Mouse (Mus musculus): ENCODE measurements at regions not wholly inside any gene's neighbourhood (a gene's known extent, or its start where the extent isn't known, plus 50 kb on each side); places are given as distances from the start of the nearest gene placed in this dataset.

DNA sequence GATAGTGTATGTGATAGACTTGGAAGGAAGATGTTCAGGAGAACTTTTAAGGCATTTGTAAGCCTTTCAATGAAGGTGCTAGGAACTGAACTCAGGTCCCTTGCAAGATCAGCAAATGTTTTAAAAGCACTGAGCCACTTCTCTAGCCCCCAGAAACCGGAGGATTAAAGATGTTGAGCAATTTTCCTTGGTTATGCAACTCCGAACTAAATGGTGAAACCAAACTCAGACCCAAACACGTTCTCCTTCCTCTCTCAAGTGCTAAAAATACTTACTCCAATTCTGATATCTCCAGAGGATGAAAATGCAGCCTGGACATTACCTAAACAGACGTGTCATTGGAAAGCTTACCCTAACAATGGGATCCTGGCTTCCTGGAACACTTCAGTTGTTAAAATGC lies 378.8 kb downstream of the Kcnj2 start:
- DNase-seq (ENCODE audit: low spot score): no peak

DNA sequence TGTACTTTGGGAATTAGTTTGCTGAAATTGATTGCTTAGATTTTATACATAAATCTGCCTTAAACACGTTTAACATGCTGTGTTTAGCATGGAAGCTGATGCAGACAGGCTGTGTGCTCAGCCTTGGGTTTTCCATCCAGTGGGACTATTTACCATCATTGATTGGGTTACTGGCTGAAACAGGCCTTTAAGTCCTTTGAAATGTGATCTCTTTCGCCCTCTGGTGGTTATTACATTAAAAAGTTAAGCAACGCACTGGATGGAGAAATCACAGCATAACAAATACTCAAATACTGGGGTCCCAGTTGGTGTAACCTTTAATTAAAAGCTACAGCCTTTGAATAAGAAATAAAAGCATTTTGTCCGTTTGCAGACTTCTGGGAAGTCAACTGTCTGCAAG lies 379.8 kb downstream of the Kcnj2 start:
- peak; percentile 15 for DNase-seq (ENCODE audit: low spot score)

DNA sequence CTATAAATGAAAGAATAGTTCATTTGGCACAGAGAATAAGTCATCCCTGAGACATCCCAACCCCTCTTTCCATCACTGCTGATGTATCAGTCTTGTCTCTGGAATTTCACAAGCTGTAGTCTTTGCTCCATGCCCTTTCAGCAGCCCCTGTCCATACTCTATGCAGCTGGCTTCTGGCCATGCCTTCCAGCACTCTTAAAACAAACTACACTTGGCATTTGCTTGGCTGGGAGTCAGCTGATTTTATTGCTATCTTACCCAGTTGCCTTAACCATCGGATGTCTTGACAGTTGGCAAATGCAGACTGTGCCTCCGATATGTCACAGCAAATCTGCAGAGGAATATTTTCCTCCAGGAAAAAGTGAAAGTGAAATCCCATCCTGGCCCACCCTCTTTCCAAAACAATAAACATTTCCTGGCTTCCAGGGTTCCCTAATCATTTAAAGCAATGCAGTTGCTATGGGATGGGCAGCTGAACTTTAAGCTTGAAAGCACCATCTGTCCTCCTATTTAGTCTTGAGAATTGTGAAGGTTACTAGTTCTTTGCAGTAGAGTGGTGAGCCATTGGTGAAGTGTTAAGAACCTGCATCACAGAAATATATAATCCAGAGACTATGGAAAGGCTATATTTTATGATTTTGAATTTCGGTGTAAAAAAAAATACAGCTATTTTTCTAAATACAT lies 385.0 kb downstream of the Kcnj2 start:
- DNase-seq (ENCODE audit: low spot score): no peak

- no peak for DNase-seq (ENCODE audit: low spot score)
Measured at GRCm38 (mm10) chr11:111460046-111460445, 394.1 kb downstream of the Kcnj2 start.

- DNase-seq (ENCODE audit: low spot score): no peak
Measured at GRCm38 (mm10) chr11:111484981-111485380, 419.0 kb downstream of the Kcnj2 start.

- no peak for DNase-seq (ENCODE audit: low spot score)
Measured at GRCm38 (mm10) chr11:111512471-111512870, 446.5 kb downstream of the Kcnj2 start.

DNA sequence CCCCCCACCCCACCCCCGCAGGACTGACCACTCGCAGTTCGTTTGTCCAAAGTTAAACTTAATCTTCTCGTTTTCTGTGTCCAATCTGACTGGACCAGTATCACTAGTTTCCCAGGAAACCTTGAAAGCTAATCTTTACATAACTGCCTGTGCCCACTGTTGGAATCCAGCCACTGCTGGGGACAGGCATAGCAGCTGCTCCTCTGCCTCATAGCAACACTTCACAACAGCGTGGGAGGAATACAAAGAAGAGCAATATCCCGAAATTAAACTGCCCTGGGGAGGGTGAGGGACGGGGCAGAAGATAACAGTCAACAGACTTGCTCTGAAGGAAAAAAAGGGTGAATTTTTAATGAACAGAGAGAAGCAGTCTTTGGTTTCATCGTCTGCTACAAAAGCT lies 456.8 kb downstream of the Kcnj2 start:
- DNase-seq (ENCODE audit: low spot score): no peak

DNA sequence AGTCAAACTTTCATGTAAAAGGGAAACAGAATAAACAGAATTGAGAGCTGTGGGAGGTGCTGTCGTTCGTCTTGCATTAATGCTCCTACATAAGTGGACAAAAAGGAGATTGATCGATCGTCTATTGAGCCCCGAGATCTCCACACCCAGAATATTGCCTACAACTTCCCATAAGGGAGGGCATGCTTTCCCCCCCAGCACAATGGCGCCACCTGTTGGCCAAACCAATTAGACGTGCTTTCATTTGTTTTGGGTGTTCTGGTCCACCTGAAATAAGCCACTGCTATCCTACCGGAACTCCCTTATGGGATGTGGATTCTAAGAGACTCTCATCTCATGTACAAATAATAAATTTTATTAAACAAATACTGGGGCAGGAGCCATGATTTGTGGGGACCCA lies 457.5 kb downstream of the Kcnj2 start:
- DNase-seq (ENCODE audit: low spot score): peak; percentile 22

- no peak for DNase-seq (ENCODE audit: low spot score)
Measured at GRCm38 (mm10) chr11:111526010-111526742, 460.2 kb downstream of the Kcnj2 start.

DNA sequence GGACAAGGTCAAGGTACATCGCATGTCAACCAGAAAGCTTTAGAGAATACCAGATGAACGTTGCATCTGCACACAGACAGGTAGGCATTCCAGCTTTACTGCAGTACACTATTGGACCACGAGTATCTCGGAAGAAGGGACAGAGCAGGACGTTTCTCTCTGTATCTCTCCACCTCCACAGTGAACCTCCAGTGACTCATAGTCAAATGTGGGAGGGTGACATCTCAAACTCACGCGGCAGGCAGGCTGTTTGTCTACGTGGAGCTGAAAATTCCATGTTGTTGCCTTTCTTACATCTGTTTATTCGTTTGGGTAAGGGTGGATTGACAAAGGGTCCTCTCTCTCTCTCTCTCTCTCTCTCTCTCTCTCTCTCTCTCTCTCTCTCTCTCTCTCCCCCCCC lies 463.6 kb downstream of the Kcnj2 start:
- no peak for DNase-seq (ENCODE audit: low spot score)

DNA sequence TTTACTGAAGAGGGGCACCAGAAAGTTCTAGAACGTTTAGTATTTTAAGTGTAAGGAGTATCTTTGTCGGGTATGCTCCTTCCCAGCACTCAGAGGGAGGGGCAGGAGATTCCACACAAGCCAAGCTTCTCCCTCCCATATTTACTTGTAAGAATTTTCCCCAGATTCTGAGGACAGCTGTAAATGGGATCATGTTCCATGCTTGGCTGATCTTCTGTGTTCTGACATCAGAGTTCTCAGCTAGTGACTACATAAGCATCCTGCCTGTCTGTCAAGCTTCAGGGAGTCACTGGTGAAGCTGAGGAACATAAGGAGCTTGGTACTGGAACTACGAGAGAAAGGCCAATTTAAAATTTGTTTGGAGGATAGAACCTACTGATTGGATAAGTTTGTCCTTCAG lies 464.9 kb downstream of the Kcnj2 start:
- DNase-seq (ENCODE audit: low spot score): no peak

GRCm38 (mm10) chr11:111532457-111532856 lies 466.5 kb downstream of the Kcnj2 start:
- peak; percentile 6 for DNase-seq (ENCODE audit: low spot score)

DNA sequence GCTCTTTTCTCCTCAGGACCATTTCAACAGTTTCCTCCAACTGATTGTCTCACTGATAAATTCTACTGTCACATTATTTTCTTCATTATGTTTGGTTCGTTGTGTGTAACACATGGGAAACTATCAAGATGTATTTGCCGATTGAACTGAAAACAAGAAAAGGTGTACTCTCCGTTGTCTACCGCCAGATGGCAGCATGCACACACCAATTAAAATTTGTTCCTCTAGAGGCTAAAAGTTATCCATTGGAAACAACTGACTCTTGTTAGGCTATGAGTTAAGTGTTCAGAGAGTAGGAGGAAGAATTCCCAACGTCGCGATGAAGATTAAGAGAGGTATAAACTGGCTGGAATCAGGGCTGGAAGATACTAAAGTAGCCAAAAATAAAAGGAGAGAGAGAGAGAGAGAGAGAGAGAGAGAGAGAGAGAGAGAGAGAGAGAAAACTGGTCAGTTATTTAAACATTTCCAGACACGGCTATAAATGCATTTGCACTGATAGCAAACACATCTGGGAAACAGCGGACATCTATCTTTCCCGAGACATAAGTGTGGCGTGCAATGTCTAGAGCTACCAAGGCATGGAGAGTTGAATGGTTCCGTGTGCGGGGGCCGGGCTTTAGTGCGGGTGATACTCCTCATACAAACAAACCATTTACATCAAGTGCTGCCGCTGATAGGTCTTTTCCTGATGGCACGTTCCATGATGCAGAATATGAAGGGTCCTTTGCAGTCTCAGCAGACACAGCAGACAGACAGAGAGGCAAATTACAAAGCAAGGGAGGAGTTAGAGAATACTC lies 470.3 kb downstream of the Kcnj2 start:
- DNase-seq (ENCODE audit: low spot score): peak; percentile 41

GRCm38 (mm10) chr11:111537654-111538053 lies 471.7 kb downstream of the Kcnj2 start:
- peak; percentile 29 for DNase-seq (ENCODE audit: low spot score)

DNA sequence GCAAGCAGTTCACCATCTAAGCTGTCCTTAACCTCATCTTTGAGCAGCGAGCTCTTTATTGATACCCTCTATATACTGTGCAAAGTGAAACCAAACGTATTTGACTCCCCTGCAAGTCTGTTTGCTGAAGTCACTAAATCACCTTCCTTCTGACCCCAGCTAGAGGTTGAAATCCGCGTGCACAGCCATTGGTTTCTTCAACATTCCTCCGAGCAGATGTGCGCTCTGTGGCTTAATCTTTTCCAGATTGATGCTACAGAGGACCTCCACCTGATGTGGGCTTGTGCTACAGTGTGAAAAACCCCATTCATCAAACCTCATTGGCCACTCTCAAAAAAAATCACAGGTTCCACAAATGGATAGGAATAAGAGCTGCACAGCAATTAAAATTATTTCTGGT lies 474.0 kb downstream of the Kcnj2 start:
- no peak for DNase-seq (ENCODE audit: low spot score)

- no peak for DNase-seq (ENCODE audit: low spot score)
Measured at GRCm38 (mm10) chr11:111545291-111545690, 479.3 kb downstream of the Kcnj2 start.

DNA sequence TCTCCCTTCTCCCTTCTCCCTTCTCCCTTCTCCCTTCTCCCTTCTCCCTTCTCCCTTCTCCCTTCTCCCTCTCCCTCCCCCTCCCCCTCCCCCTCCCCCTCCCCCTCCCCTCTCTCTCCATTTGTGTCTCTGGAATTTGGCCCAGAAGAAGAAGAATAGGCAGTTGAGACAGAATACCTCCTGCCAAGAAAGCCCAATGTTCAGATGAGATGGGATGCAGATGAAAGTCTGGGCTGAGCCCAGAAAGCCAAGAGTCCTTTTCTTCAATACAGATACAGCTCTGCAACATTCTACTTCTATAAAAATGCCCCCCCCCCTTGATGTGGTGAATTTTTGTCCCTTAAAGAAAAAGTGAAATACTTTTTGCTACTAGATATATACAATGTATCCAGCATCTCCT lies 489.2 kb downstream of the Kcnj2 start:
- DNase-seq (ENCODE audit: low spot score): no peak

DNA sequence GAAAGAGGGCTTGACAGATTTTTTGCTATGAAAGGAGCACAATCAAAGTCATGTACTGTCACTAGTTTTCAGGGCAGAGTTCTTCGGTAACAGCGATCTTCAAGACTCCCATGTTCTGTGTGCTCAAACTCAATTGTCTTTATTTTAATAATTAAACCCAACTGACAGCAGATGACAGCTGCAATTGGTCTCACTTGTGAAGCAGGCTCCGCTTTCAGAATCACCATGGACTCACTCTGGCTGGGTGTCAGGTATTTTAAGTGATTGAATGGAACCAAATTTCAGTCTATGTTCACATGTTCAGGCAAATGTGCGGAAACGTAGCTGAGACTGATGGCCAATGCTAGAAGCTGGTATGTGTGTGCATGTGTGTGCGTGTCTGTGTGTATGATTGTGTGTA lies 489.7 kb downstream of the Kcnj2 start:
- DNase-seq (ENCODE audit: low spot score): no peak

DNA sequence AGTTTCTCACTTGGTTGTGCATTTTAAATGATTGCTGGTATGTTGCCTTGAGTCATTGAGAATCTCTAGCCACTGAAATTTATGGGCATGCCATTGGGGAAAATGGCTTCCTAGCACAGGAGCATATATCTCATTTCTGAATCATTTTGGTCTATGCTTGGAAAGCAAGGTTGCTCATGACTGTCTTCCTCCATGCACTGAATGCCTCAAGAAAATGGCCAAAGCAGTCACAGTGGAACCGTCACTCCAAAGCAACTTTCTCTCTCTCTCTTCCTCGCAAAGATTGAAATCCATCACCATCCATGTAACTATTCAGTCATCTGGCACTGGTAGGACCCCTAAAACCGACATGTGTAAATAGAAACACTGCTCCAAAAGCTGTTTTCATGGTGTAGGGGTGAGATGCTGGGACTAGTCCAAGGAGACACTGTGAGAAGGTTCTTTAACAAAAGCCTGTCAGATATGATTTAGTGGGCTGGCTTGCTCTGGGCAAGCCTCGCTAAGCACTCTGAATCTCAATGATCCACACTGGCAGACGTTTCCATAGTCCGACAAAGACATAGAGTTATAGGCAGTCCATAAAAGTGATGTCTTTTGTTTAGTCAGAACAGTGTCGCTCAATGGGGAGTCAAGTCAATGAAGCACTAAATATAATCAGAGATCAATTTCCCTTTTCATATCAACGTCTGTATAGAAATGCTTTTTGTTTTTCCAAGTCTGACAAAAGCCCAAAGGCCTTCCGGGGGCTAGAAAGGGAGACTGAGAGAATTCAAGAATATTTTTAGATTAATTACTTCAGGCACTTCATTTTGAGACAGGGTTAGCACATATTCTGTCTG lies 492.6 kb downstream of the Kcnj2 start:
- no peak for DNase-seq (ENCODE audit: low spot score)

DNA sequence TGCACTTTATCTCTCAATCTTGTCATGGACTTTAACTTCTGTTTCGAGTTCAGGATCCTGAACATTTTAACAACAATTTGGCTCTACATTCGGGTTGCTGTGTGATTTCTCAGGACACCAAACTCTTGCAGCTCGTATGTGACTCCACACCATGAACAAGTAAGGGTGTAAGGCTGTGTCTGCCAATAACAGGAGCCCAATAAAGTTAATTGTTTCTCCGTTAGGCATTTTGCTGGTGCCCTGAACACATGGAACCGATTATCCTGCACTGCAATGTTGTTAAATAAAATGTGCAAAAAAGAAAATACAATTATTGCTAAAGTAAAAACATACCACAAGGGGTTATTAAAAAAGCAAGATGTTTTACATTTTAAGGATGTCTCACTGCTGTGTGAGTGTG lies 497.2 kb downstream of the Kcnj2 start:
- DNase-seq (ENCODE audit: low spot score): no peak

GRCm38 (mm10) chr11:111568041-111568440 lies 502.1 kb downstream of the Kcnj2 start:
- no peak for DNase-seq (ENCODE audit: low spot score)

DNA sequence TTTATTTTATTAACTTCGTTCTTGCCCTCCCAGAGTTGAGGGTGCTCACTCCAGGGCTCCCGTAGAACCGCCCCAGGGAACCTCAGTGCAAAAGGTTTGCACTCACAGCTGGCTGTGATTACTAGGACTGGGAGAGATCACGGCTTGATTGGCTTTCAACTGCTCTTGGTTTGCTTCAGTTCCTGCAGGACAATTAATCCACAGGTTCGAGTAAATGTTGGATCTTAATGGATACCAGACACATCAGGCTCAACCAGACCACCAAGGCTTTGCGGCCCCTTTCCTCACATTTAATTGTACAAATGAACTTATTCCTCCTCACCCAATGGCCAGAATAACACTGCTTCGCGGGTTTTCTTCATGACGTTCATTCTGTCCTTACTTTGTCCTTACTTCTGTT lies 502.9 kb downstream of the Kcnj2 start:
- no peak for DNase-seq (ENCODE audit: low spot score)

All from c-Kit-positive CD71-positive TER-119-positive erythroid progenitor cells, embryonic 14.5 days (primary cell).